Mouse (Mus musculus) thymus, adult 2 months (tissue): ENCODE results near the gene Gm12248.

ENCODE experiments used
- CTCF ChIP-seq: fragments of 200-500 bp; IDR thresholded peaks from 2 replicates; pipeline ENCODE4 v1.5.1; 2012; ENCODE audit warnings: mild to moderate bottlenecking, control low read depth, low read length, moderate library complexity, borderline replicate concordance; ENCODE audit not compliant: control insufficient read depth, poor library complexity, insufficient read depth; ENCODE audit errors: extremely low read depth
- POLR2A ChIP-seq: fragments of 200-500 bp; IDR thresholded peaks from 2 replicates; pipeline ENCODE4 v1.6.1; 2012; ENCODE audit warnings: mild to moderate bottlenecking, low read length, control low read depth, moderate library complexity; ENCODE audit not compliant: control insufficient read depth, poor library complexity, insufficient read depth; ENCODE audit errors: extremely low read depth

DNA sequence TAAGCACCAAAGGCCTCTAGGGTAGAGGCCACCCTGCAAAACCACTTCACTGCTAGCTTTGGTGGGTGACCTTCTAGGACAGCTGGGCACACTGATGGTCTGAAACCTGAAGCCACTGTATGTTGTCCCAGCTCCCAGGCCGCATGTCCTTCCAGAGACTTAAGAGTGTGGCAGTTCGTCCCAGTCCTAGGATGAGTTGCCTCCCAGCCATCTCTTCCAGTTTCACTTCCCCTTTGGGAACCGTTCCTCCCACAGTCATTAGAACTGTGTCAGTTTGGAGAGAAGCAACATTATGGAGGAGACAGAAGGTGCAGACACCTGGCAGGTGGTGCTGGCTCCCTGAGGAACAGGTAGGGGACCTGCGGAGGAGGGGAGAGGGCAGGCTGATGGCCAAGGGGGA is 393 bp downstream of the Gm12248 start:
- TF ChIP-seq POLR2A (no peak), CTCF (no peak)
